Mouse (Mus musculus): ENCODE results near the gene Kcnip3. TPM values are rescaled to one million over a fixed set of nuclear protein-coding genes. Genes with fewer than 3 reads are reported as not detected.

Gene Kcnip3
- total RNA-seq, 2 experiments from 2014 or later: 0.64 to 1.0 TPM

- DNase-seq (ENCODE audit: low spot score in 2 of 2): no peak
Observed at GRCm38 (mm10) chr2:127518831-127519230, 3.1 kb downstream of the Kcnip3 start.

GRCm38 (mm10) chr2:127518273-127518672 lies 3.6 kb downstream of the Kcnip3 start:
- no peak for DNase-seq (ENCODE audit: low spot score in 2 of 2)

GRCm38 (mm10) chr2:127517081-127517480 lies 4.8 kb downstream of the Kcnip3 start:
- no peak for DNase-seq (ENCODE audit: low spot score in 2 of 2)

- no peak for DNase-seq (ENCODE audit: low spot score in 2 of 2)
Observed at GRCm38 (mm10) chr2:127514380-127515124, 7.3 kb downstream of the Kcnip3 start.

GRCm38 (mm10) chr2:127513244-127513643 lies 8.7 kb downstream of the Kcnip3 start:
- DNase-seq (ENCODE audit: low spot score in 2 of 2): no peak

- no peak for DNase-seq (ENCODE audit: low spot score in 2 of 2)
Observed at GRCm38 (mm10) chr2:127511426-127511825, 10.5 kb downstream of the Kcnip3 start.

GRCm38 (mm10) chr2:127507967-127508660 lies 13.8 kb downstream of the Kcnip3 start:
- DNase-seq (ENCODE audit: low spot score in 2 of 2): no peak

GRCm38 (mm10) chr2:127507077-127507774 lies 14.7 kb downstream of the Kcnip3 start:
- DNase-seq (ENCODE audit: low spot score in 2 of 2): peak in 1 of 2 experiments; percentile 75

GRCm38 (mm10) chr2:127506131-127506632 lies 15.7 kb downstream of the Kcnip3 start:
- no peak for DNase-seq (ENCODE audit: low spot score in 2 of 2)

- DNase-seq (ENCODE audit: low spot score in 2 of 2): no peak
Observed at GRCm38 (mm10) chr2:127505196-127505595, 16.7 kb downstream of the Kcnip3 start.

- no peak for DNase-seq (ENCODE audit: low spot score in 2 of 2)
Observed at GRCm38 (mm10) chr2:127503751-127504549, 17.9 kb downstream of the Kcnip3 start.

GRCm38 (mm10) chr2:127501061-127501460 lies 20.8 kb downstream of the Kcnip3 start:
- DNase-seq (ENCODE audit: low spot score in 2 of 2): peak; percentile 34 to 53

GRCm38 (mm10) chr2:127498750-127499149 lies 23.1 kb downstream of the Kcnip3 start:
- DNase-seq (ENCODE audit: low spot score in 2 of 2): no peak

- DNase-seq (ENCODE audit: low spot score in 2 of 2): no peak
Observed at GRCm38 (mm10) chr2:127496321-127496720, 25.6 kb downstream of the Kcnip3 start.

GRCm38 (mm10) chr2:127484476-127485170 lies 37.3 kb downstream of the Kcnip3 start:
- DNase-seq (ENCODE audit: low spot score in 2 of 2): peak in 1 of 2 experiments; percentile 48

GRCm38 (mm10) chr2:127483001-127483400 lies 38.9 kb downstream of the Kcnip3 start:
- no peak for DNase-seq (ENCODE audit: low spot score in 2 of 2)

GRCm38 (mm10) chr2:127482533-127482911 lies 39.4 kb downstream of the Kcnip3 start:
- DNase-seq (ENCODE audit: low spot score in 2 of 2): peak; percentile 43 to 64

GRCm38 (mm10) chr2:127481841-127482532 lies 39.9 kb downstream of the Kcnip3 start:
- DNase-seq (ENCODE audit: low spot score in 2 of 2): peak in 1 of 2 experiments; percentile 22

- DNase-seq (ENCODE audit: low spot score in 2 of 2): no peak
Observed at GRCm38 (mm10) chr2:127479763-127480162, 42.1 kb downstream of the Kcnip3 start.

- no peak for DNase-seq (ENCODE audit: low spot score in 2 of 2)
Observed at GRCm38 (mm10) chr2:127479210-127479609, 42.7 kb downstream of the Kcnip3 start.
